Mouse (Mus musculus): ENCODE measurements around the gene Stk24. TPM values are rescaled to one million over a fixed set of nuclear protein-coding genes. Genes with fewer than 3 reads are reported as not detected.
A peak's percentile ranks its signal among the peaks of the same experiment; 100 is the strongest.

Gene Stk24
- total RNA-seq, 2 experiments from 2014 or later = 65.3 to 66.0 TPM

- DNase-seq (ENCODE audit: low spot score in 2 of 2) = no peak
Measured at GRCm38 (mm10) chr14:121264453-121264852, 115.4 kb downstream of the Stk24 start.

- no peak for DNase-seq (ENCODE audit: low spot score in 2 of 2)
Measured at GRCm38 (mm10) chr14:121263912-121264311, 115.9 kb downstream of the Stk24 start.

GRCm38 (mm10) chr14:121262606-121263005, 117.2 kb downstream of the Stk24 start:
- DNase-seq (ENCODE audit: low spot score in 2 of 2) = no peak

- no peak for DNase-seq (ENCODE audit: low spot score in 2 of 2)
Measured at GRCm38 (mm10) chr14:121261229-121261879, 118.5 kb downstream of the Stk24 start.

- DNase-seq (ENCODE audit: low spot score in 2 of 2) = peak; percentile 64 to 68
Measured at GRCm38 (mm10) chr14:121259789-121260188, 120.0 kb downstream of the Stk24 start.

GRCm38 (mm10) chr14:121259332-121259731, 120.5 kb downstream of the Stk24 start:
- DNase-seq (ENCODE audit: low spot score in 2 of 2) = no peak

- no peak for DNase-seq (ENCODE audit: low spot score in 2 of 2)
Measured at GRCm38 (mm10) chr14:121256896-121257295, 122.9 kb downstream of the Stk24 start.

- DNase-seq (ENCODE audit: low spot score in 2 of 2) = no peak
Measured at GRCm38 (mm10) chr14:121255469-121255868, 124.3 kb downstream of the Stk24 start.

GRCm38 (mm10) chr14:121254869-121255268, 124.9 kb downstream of the Stk24 start:
- no peak for DNase-seq (ENCODE audit: low spot score in 2 of 2)

- no peak for DNase-seq (ENCODE audit: low spot score in 2 of 2)
Measured at GRCm38 (mm10) chr14:121252542-121252941, 127.3 kb downstream of the Stk24 start.

- no peak for DNase-seq (ENCODE audit: low spot score in 2 of 2)
Measured at GRCm38 (mm10) chr14:121251708-121252107, 128.1 kb downstream of the Stk24 start.

- no peak for DNase-seq (ENCODE audit: low spot score in 2 of 2)
Measured at GRCm38 (mm10) chr14:121251099-121251498, 128.7 kb downstream of the Stk24 start.

- no peak for DNase-seq (ENCODE audit: low spot score in 2 of 2)
Measured at GRCm38 (mm10) chr14:121248346-121248745, 131.5 kb downstream of the Stk24 start.

GRCm38 (mm10) chr14:121247287-121247686, 132.5 kb downstream of the Stk24 start:
- no peak for DNase-seq (ENCODE audit: low spot score in 2 of 2)

- DNase-seq (ENCODE audit: low spot score in 2 of 2) = no peak
Measured at GRCm38 (mm10) chr14:121246048-121246731, 133.6 kb downstream of the Stk24 start.

GRCm38 (mm10) chr14:121244104-121244503, 135.7 kb downstream of the Stk24 start:
- DNase-seq (ENCODE audit: low spot score in 2 of 2) = no peak

- DNase-seq (ENCODE audit: low spot score in 2 of 2) = no peak
Measured at GRCm38 (mm10) chr14:121239386-121239785, 140.4 kb downstream of the Stk24 start.

GRCm38 (mm10) chr14:121238727-121239126, 141.1 kb downstream of the Stk24 start:
- no peak for DNase-seq (ENCODE audit: low spot score in 2 of 2)

- DNase-seq (ENCODE audit: low spot score in 2 of 2) = no peak
Measured at GRCm38 (mm10) chr14:121236736-121237135, 143.1 kb downstream of the Stk24 start.

Measured in left cerebral cortex, adult 18-20 months (tissue).